In genomic region chr11:94150519-94151470, GRCm38 (mm10) we compare ENCODE assay signal across 13 mouse cellular contexts.
DNase-seq lines count a peak whose midpoint lies in the region; ATAC-seq and TF ChIP-seq lines count a peak whose summit lies in the region.
"Had no signal": no experiment of that assay in that cellular context is flagged by ENCODE, and none has a peak within 500 bp of the region (broad histone marks: within the 10 kb centered on the region; RNA-seq: fewer than 3 reads in every experiment).

No protein-coding gene starts in this region.

- H3K36me3 ChIP-seq in heart, embryonic 14.5 days (ENCODE audit: control insufficient read depth, insufficient read depth, low read length) = no peaks in the 10 kb centered on the region
- H3K36me3 ChIP-seq in neural tube, embryonic 12.5 days = no peaks in the 10 kb centered on the region
- no peaks in the 10 kb centered on the region for H3K36me3 ChIP-seq in hindbrain, embryonic 12.5 days
- H3K36me3 ChIP-seq in small intestine, adult 2 months (ENCODE audit: control insufficient read depth, insufficient read depth, low read length) = no peaks in the 10 kb centered on the region
- H3K36me3 ChIP-seq: liver, embryonic 15.5 days had no signal

- peaks cover 5% of the 10 kb centered on the region; the same call in 1 of the 2 replicates for H3K27me3 ChIP-seq in heart, embryonic 14.5 days (ENCODE audit: control insufficient read depth, insufficient read depth, low read length)
- 0 out of 2 replicates have a peak, but pooled peaks cover 8% of the 10 kb centered on the region for H3K27me3 ChIP-seq in neural tube, embryonic 12.5 days (replicated peaks)
- H3K27me3 ChIP-seq in hindbrain, embryonic 12.5 days = no peaks in the 10 kb centered on the region; the same call in 1 of the 2 replicates
- no peaks in the 10 kb centered on the region for H3K27me3 ChIP-seq in small intestine, adult 2 months (ENCODE audit: control insufficient read depth, insufficient read depth, low read length)

- H3K27ac ChIP-seq in heart, embryonic 14.5 days (replicated peaks in 1 of 2; ENCODE audit: control insufficient read depth in 1 of 2, insufficient read depth in 1 of 2, low read depth in 2 of 2, low read length in 2 of 2) = no peak overlapping the region
- H3K27ac ChIP-seq in neural tube, embryonic 12.5 days = no peak overlapping the region
- no peak overlapping the region for H3K27ac ChIP-seq in hindbrain, embryonic 12.5 days
- H3K27ac ChIP-seq in small intestine, adult 2 months (ENCODE audit: insufficient read depth, low read depth, low read length) = peak overlapping the region; percentile 82
- H3K27ac ChIP-seq: liver, embryonic 15.5 days had no signal

- H3K4me2 ChIP-seq in heart, embryonic 14.5 days (ENCODE audit: low read length) = 0 out of 2 replicates have a peak overlapping the region, but pooled peaks have one; percentile 21
- H3K4me2 ChIP-seq in neural tube, embryonic 12.5 days (replicated peaks) = 0 out of 2 replicates have a peak overlapping the region, but pooled peaks have one; percentile 13
- H3K4me2 ChIP-seq in hindbrain, embryonic 12.5 days (replicated peaks) = 0 out of 2 replicates have a peak overlapping the region, but pooled peaks have one; percentile 5
- H3K4me2 ChIP-seq: liver, embryonic 15.5 days had no signal

- TF ChIP-seq CTCF in small intestine, adult 2 months (IDR thresholded peaks at IDR 0.05; ENCODE audit: extremely low read depth, insufficient read length, insufficient replicate concordance, low read depth, low read length) = no peak

- no peak overlapping the region for H3K9ac ChIP-seq in heart, embryonic 14.5 days (ENCODE audit: low read length)
- H3K9ac ChIP-seq in neural tube, embryonic 12.5 days = no peak overlapping the region
- H3K9ac ChIP-seq in hindbrain, embryonic 12.5 days = no peak overlapping the region
- H3K9ac ChIP-seq: liver, embryonic 15.5 days had no signal

- intact Hi-C loops in heart, postnatal 25 days (cut with DNase I) = no loop called here

- 35% methylated on average over 25 of the region's 25 CpGs for WGBS in heart, embryonic 14.5 days
- 35% methylated on average over 25 of the region's 25 CpGs for WGBS in neural tube, embryonic 12.5 days
- WGBS in hindbrain, embryonic 12.5 days = 31% methylated on average over 25 of the region's 25 CpGs
- WGBS in small intestine, adult 2 months = 70% methylated on average over 25 of the region's 25 CpGs

- no peaks in the 10 kb centered on the region for H3K9me3 ChIP-seq in heart, embryonic 14.5 days (ENCODE audit: control insufficient read depth, low read length)
- H3K9me3 ChIP-seq in neural tube, embryonic 12.5 days = no peaks in the 10 kb centered on the region
- H3K9me3 ChIP-seq in hindbrain, embryonic 12.5 days (replicated peaks) = no peaks in the 10 kb centered on the region
- H3K9me3 ChIP-seq: liver, embryonic 15.5 days; megakaryocyte, embryonic 14.5 days had no signal

- H3K4me1 ChIP-seq in heart, embryonic 14.5 days (ENCODE audit: control insufficient read depth in 2 of 2, insufficient read depth in 2 of 2, low read length in 2 of 2) = peaks cover 6 to 17% of the 10 kb centered on the region in 2 experiments
- peaks cover 22% of the 10 kb centered on the region; the same call in 1 of the 2 replicates for H3K4me1 ChIP-seq in neural tube, embryonic 12.5 days
- peaks cover 22% of the 10 kb centered on the region for H3K4me1 ChIP-seq in hindbrain, embryonic 12.5 days
- peaks cover 24% of the 10 kb centered on the region for H3K4me1 ChIP-seq in small intestine, adult 2 months (ENCODE audit: control insufficient read depth, insufficient read depth, insufficient read length, low read length)

- no peak for ATAC-seq in heart, embryonic 14.5 days (ENCODE audit: insufficient number of reproducible peaks, insufficient read depth, low FRiP score, low read depth)
- ATAC-seq in neural tube, embryonic 12.5 days (ENCODE audit: low FRiP score, low read depth) = peak; percentile 10; the same call in 1 of the 2 replicates
- ATAC-seq in hindbrain, embryonic 12.5 days (ENCODE audit: low FRiP score) = peak; percentile 17; the same call in 1 of the 2 replicates

- H3K4me3 ChIP-seq in heart, embryonic 14.5 days (ENCODE audit: control insufficient read depth in 1 of 2, insufficient read depth in 1 of 2, low read depth in 1 of 2, low read length in 2 of 2) = no peak overlapping the region
- H3K4me3 ChIP-seq in neural tube, embryonic 12.5 days = no peak overlapping the region
- no peak overlapping the region for H3K4me3 ChIP-seq in hindbrain, embryonic 12.5 days
- H3K4me3 ChIP-seq in small intestine, adult 2 months (ENCODE audit: low read depth, low read length) = no peak overlapping the region
- H3K4me3 ChIP-seq: left cerebral cortex, adult 2 months; liver, embryonic 15.5 days; megakaryocyte, embryonic 14.5 days had no signal

- no peak for TF ChIP-seq POLR2A in small intestine, adult 2 months (IDR thresholded peaks at IDR 0.05; ENCODE audit: low read depth, low read length)

- DNase-seq in heart, postnatal 25 days (ENCODE audit: low spot score) = no peak
- DNase-seq in neural tube, embryonic 10.5 days (ENCODE audit: extremely low spot score, low spot score) = no peak
- no peak for DNase-seq in thymus, adult 18-20 months
- DNase-seq in spleen, postnatal 14 days (ENCODE audit: low spot score in 2 of 2) = no peak
- DNase-seq: adrenal gland, postnatal 10 days; heart, postnatal 36 days had no signal
